In the genomic region with DNA sequence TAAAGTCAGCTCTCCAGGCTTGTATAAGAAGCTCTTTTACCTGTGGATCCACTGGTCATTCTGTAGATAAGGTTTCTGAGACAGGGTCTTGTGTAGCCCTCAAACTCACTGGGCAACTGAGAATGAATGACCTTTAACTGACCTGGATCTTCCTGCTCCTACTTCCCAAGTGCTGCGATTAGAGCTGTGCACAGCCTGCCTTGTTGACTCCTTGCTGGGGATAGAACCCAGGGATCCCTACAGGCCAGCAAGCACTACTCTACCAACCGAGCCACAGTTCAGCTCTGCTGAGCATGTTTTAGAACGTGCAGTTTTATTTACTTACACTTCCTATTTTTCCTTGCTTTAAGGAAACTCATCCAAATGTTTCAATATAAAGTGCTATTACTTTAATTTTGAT, we compare ENCODE assay signal across 17 mouse cellular contexts.
"Had no signal": no experiment of that assay in that cellular context is flagged by ENCODE, and none has a peak within 500 bp of the region (broad histone marks: within the 10 kb centered on the region; RNA-seq: fewer than 3 reads in every experiment).

No protein-coding gene starts in this region.

- H3K4me2 ChIP-seq: liver, embryonic 13.5 days; midbrain, embryonic 11.5 days; neural tube, embryonic 13.5 days had no signal

- H3K9me3 ChIP-seq: liver, embryonic 13.5 days; neural tube, embryonic 13.5 days had no signal

- H3K27ac ChIP-seq: kidney, postnatal 0 days; left cerebral cortex, adult 2 months; liver, embryonic 13.5 days; neural tube, embryonic 13.5 days had no signal

- H3K4me3 ChIP-seq: left cerebral cortex, adult 2 months; liver, embryonic 13.5 days; neural tube, embryonic 13.5 days had no signal

- H3K4me1 ChIP-seq: neural tube, embryonic 13.5 days had no signal

- H3K9ac ChIP-seq: liver, embryonic 13.5 days; neural tube, embryonic 13.5 days had no signal

- DNase-seq: kidney, adult 18-20 months; kidney, postnatal 25 days; layer of hippocampus, postnatal 36 days; liver, embryonic 13.5 days; lung, adult 2 months; lung, postnatal 14 days; lung, postnatal 4 days; midbrain, embryonic 14.5 days; retina, postnatal 1 day; right cerebral cortex, postnatal 25 days; thymus, adult 18-20 months; thymus, postnatal 14 days; thymus, postnatal 4 days had no signal

- H3K27me3 ChIP-seq: liver, embryonic 13.5 days; neural tube, embryonic 13.5 days had no signal
